ENCODE assay signal across 8 mouse cellular contexts in the genomic region with DNA sequence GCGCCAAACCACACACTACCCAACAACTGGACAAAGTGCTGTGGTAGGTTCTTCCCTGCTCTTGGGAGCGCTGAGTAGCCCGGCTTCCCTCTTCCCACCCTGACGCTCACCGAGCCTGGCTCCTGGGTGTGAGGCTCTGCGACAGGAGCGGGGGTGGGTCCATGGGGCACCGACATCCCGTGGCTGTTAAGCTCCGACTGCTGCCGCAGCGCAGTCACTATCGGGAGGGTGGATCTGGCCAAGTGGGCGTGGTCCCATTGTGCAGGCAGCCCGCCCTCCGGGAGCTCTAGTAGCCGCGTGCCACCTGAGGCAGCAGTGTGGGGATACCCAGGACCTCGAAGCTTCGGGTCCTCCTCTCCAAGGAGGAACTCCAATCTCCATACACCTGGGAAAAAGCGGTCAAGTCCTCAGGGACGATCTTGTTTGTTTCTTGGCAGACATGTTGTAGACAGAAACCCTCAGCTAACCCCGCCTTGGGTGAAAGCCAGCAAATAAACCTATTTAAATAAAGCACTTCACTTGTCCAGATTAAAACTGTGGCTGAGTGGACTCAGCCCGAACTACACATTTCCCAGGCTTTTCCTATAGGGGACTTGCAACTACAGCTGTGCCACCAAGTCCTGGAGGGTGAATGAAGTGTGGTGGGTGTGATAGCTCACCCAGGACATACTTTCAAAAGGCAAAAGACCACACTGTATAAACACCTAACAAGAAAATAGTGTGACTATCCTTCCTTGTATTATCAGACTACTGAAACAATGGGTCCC. TPM values are rescaled to one million over a fixed set of nuclear protein-coding genes. Genes with fewer than 3 reads are reported as not detected.
DNase-seq lines count a peak whose midpoint lies in the region; ATAC-seq lines count a peak whose summit lies in the region.

Gene Mfsd2b, minus strand, starts transcription at position 199 of the 767 bp plus-strand sequence.

- peak within 1 kb of the TSS; percentile 42 for H3K4me3 ChIP-seq in embryonic facial prominence, embryonic 13.5 days
- peak within 1 kb of the TSS; percentile 59 for H3K4me3 ChIP-seq in heart, embryonic 10.5 days
- H3K4me3 ChIP-seq in liver, embryonic 13.5 days (replicated peaks), result peak within 1 kb of the TSS; percentile 85
- H3K4me3 ChIP-seq in stomach, embryonic 15.5 days (replicated peaks), result peak within 1 kb of the TSS; percentile 38

- no peak within 1 kb of the TSS; the same call in 1 of the 2 replicates for H3K27ac ChIP-seq in embryonic facial prominence, embryonic 13.5 days
- peak within 1 kb of the TSS; percentile 72 for H3K27ac ChIP-seq in heart, embryonic 10.5 days
- H3K27ac ChIP-seq in liver, embryonic 13.5 days, result peak within 1 kb of the TSS; percentile 100
- no peak within 1 kb of the TSS for H3K27ac ChIP-seq in stomach, embryonic 15.5 days

- peaks cover 11% of the 10 kb centered on the region for H3K4me1 ChIP-seq in embryonic facial prominence, embryonic 13.5 days
- H3K4me1 ChIP-seq in heart, embryonic 10.5 days, result peaks cover 24% of the 10 kb centered on the region
- peaks cover 66% of the 10 kb centered on the region for H3K4me1 ChIP-seq in liver, embryonic 13.5 days (replicated peaks)
- H3K4me1 ChIP-seq in stomach, embryonic 15.5 days, result peaks cover 12% of the 10 kb centered on the region

- peak; percentile 76 for ATAC-seq in embryonic facial prominence, embryonic 13.5 days (ENCODE audit: insufficient number of reproducible peaks, insufficient read depth, low FRiP score, low TSS enrichment, low read depth)
- peak; percentile 83 for ATAC-seq in liver, embryonic 13.5 days (ENCODE audit: low read depth)
- peak; percentile 93 for ATAC-seq in stomach, embryonic 15.5 days (ENCODE audit: insufficient read depth, low FRiP score, low read depth)

- H3K4me2 ChIP-seq in embryonic facial prominence, embryonic 13.5 days, result peak within 1 kb of the TSS; percentile 88
- H3K4me2 ChIP-seq in liver, embryonic 13.5 days, result peak within 1 kb of the TSS; percentile 82
- peak within 1 kb of the TSS; percentile 65 for H3K4me2 ChIP-seq in stomach, embryonic 15.5 days

- H3K27me3 ChIP-seq in embryonic facial prominence, embryonic 13.5 days, result 0 out of 2 replicates have a peak, but pooled peaks cover 6% of the 10 kb centered on the region
- no peaks in the 10 kb centered on the region for H3K27me3 ChIP-seq in heart, embryonic 10.5 days (ENCODE audit: insufficient read depth, poor library complexity, severe bottlenecking)
- H3K27me3 ChIP-seq in liver, embryonic 13.5 days, result no peaks in the 10 kb centered on the region
- H3K27me3 ChIP-seq in stomach, embryonic 15.5 days (replicated peaks), result no peaks in the 10 kb centered on the region

- WGBS in embryonic facial prominence, embryonic 13.5 days, result 5% methylated on average over 24 of the region's 24 CpGs
- WGBS in heart, embryonic 10.5 days, result 4% methylated on average over 24 of the region's 24 CpGs
- WGBS in liver, embryonic 13.5 days (ENCODE audit: insufficient replicate concordance), result 2% methylated on average over 24 of the region's 24 CpGs
- 2% methylated on average over 24 of the region's 24 CpGs for WGBS in stomach, embryonic 15.5 days

- H3K9me3 ChIP-seq in embryonic facial prominence, embryonic 13.5 days, result no peaks in the 10 kb centered on the region
- no peaks in the 10 kb centered on the region for H3K9me3 ChIP-seq in heart, embryonic 10.5 days
- H3K9me3 ChIP-seq in liver, embryonic 13.5 days (replicated peaks), result no peaks in the 10 kb centered on the region
- no peaks in the 10 kb centered on the region for H3K9me3 ChIP-seq in stomach, embryonic 15.5 days

- H3K36me3 ChIP-seq in embryonic facial prominence, embryonic 13.5 days, result peaks cover 6% of the 10 kb centered on the region
- H3K36me3 ChIP-seq in heart, embryonic 10.5 days, result peaks cover 12% of the 10 kb centered on the region
- H3K36me3 ChIP-seq in liver, embryonic 13.5 days, result peaks cover 39% of the 10 kb centered on the region
- peaks cover 4% of the 10 kb centered on the region; the same call in 1 of the 2 replicates for H3K36me3 ChIP-seq in stomach, embryonic 15.5 days

- peak; percentile 76 for DNase-seq in CD4-positive helper T cell, adult 2 months (ENCODE audit: low read depth, low spot score)
- peak; percentile 41 to 50 for DNase-seq in adrenal gland, postnatal 4 days (ENCODE audit: low spot score in 2 of 2)
- peak; percentile 94 for DNase-seq in heart, embryonic 10.5 days (ENCODE audit: low spot score)
- DNase-seq in kidney, adult 9 months, result peak; percentile 77
- DNase-seq in liver, embryonic 13.5 days, result peak; percentile 94
- peak; percentile 58 for DNase-seq in neural tube, embryonic 10.5 days (ENCODE audit: extremely low spot score, low spot score)

- peak within 1 kb of the TSS; percentile 69 for H3K9ac ChIP-seq in embryonic facial prominence, embryonic 13.5 days
- H3K9ac ChIP-seq in liver, embryonic 13.5 days, result peak within 1 kb of the TSS; percentile 98
- H3K9ac ChIP-seq in stomach, embryonic 15.5 days, result 0 out of 2 replicates have a peak within 1 kb of the TSS, but pooled peaks have one; percentile 3

RNA-seq across cellular contexts. Expression of gene Mfsd2b, which starts in this region (rescaled TPM):
- 1 to 10 TPM; 5.2 to 5.9 TPM for total RNA-seq in adrenal gland, postnatal 4 days (2021)
- polyA plus RNA-seq in embryonic facial prominence, embryonic 13.5 days (2015; fragmentation: Nextera tagmentation; extraction: Ambion mirVana), result 1.8 and 2.7 TPM in 2 replicates
- polyA plus RNA-seq in heart, embryonic 10.5 days (2016; fragmentation: Nextera tagmentation; extraction: Ambion mirVana), result 10.9 and 13.5 TPM in 2 replicates
- 61.2 and 64.9 TPM in 2 replicates for polyA plus RNA-seq in liver, embryonic 13.5 days (2015; fragmentation: Nextera tagmentation; extraction: Ambion mirVana)
- polyA plus RNA-seq in stomach, embryonic 15.5 days (2015; fragmentation: Nextera tagmentation; extraction: Ambion mirVana), result 2.9 and 5.0 TPM in 2 replicates

Comparison
In these comparisons a context has a peak if more than half of its experiments do, and no peak if none do; other contexts are left out.
1. H3K27ac ChIP-seq: peak in heart, embryonic 10.5 days (single experiment) and liver, embryonic 13.5 days (single experiment); none in embryonic facial prominence, embryonic 13.5 days (single experiment) and stomach, embryonic 15.5 days (single experiment).
2. H3K9ac ChIP-seq: peak in every context shown above with its lines; median percentile 98 in liver, embryonic 13.5 days; 69 in embryonic facial prominence, embryonic 13.5 days; 3 in stomach, embryonic 15.5 days.
3. Peak in every context shown above with its lines, with median percentiles within 50 percentile points of each other: DNase-seq, ATAC-seq, H3K4me2 ChIP-seq and H3K4me3 ChIP-seq.